Mouse (Mus musculus) left cerebral cortex, adult 18-20 months (tissue): ENCODE measurements around the gene Ccnb1. TPM values are rescaled to one million over a fixed set of nuclear protein-coding genes. Genes with fewer than 3 reads are reported as not detected.

Experiments used
- total RNA-seq, 2 experiments: library from RNA; stranded (reverse); gene quantifications; 2 replicates each; pipeline ENCODE4 v1.2.3; 2021

The Ccnb1 gene
- total RNA-seq, 2 experiments from 2014 or later = 0.47 to 0.67 TPM

Other genes starting within 250 kb of the Ccnb1 start
- gene Ocln, start 233.9 kb downstream of the Ccnb1 start, total RNA-seq = 1 to 10 TPM; 7.5 to 9.4 TPM
- 1 to 10 TPM; 1.2 to 2.0 TPM for gene Marveld2, start 169.6 kb downstream of the Ccnb1 start, total RNA-seq
- 10 to 100 TPM; 86.9 to 96.2 TPM for gene Ak6, start 135.6 kb downstream of the Ccnb1 start, total RNA-seq
- gene Rad17, start 135.5 kb downstream of the Ccnb1 start, total RNA-seq = 10 to 100 TPM; 14.8 to 15.1 TPM
- 10 to 100 TPM; 18.0 to 21.5 TPM for gene Taf9, start 135.0 kb downstream of the Ccnb1 start, total RNA-seq
- under 1 TPM; 0.19 to 0.23 TPM for gene Ccdc125, start 116.9 kb downstream of the Ccnb1 start, total RNA-seq
- gene Cdk7, start 55.6 kb downstream of the Ccnb1 start, total RNA-seq = 10 to 100 TPM; 35.3 to 40.0 TPM
- gene Mrps36, start 41.9 kb downstream of the Ccnb1 start, total RNA-seq = 10 to 100 TPM; 54.9 to 60.3 TPM
- gene Cenph, start 10.7 kb downstream of the Ccnb1 start, total RNA-seq = under 1 TPM; 0.28 to 0.67 TPM
- gene Slc30a5, start 46.9 kb upstream of the Ccnb1 start, total RNA-seq = 10 to 100 TPM; 42.2 to 43.7 TPM